Mouse (Mus musculus) layer of hippocampus, postnatal 36 days (tissue): ENCODE results near the gene Slf2. TPM values are rescaled to one million over a fixed set of nuclear protein-coding genes. Genes with fewer than 3 reads are reported as not detected.

ENCODE experiments used
- DNase-seq, 2 experiments: peaks; one replicate each; pipeline ENCODE4 v3.0.0; 2022
- total RNA-seq, 2 experiments: library from RNA; stranded (reverse); gene quantifications; 2 replicates each; pipeline ENCODE4 v1.2.3; 2021

Gene Slf2
- 10 to 100 TPM; 39.5 to 46.2 TPM for total RNA-seq

- DNase-seq = peak; percentile 99
Observed at GRCm38 (mm10) chr19:44930744-44931453, at the start of gene Slf2. TSS of gene Slf2 (plus strand) at chr19:44931151.

GRCm38 (mm10) chr19:44882552-44883024 lies 48.4 kb upstream of the Slf2 start:
- DNase-seq = no peak

GRCm38 (mm10) chr19:44884331-44884730 lies 46.6 kb upstream of the Slf2 start:
- DNase-seq = no peak

GRCm38 (mm10) chr19:44886475-44886874 lies 44.5 kb upstream of the Slf2 start:
- no peak for DNase-seq

- peak; percentile 54 to 62 for DNase-seq
Observed at GRCm38 (mm10) chr19:44887679-44888235, 43.2 kb upstream of the Slf2 start.

GRCm38 (mm10) chr19:44889548-44889947 lies 41.4 kb upstream of the Slf2 start:
- no peak for DNase-seq

- DNase-seq = no peak
Observed at GRCm38 (mm10) chr19:44891446-44891845, 39.5 kb upstream of the Slf2 start.

GRCm38 (mm10) chr19:44893231-44893871 lies 37.6 kb upstream of the Slf2 start:
- DNase-seq = no peak

GRCm38 (mm10) chr19:44895245-44895644 lies 35.7 kb upstream of the Slf2 start:
- peak; percentile 65 to 66 for DNase-seq

GRCm38 (mm10) chr19:44896450-44896849 lies 34.5 kb upstream of the Slf2 start:
- no peak for DNase-seq

GRCm38 (mm10) chr19:44897521-44897920 lies 33.4 kb upstream of the Slf2 start:
- DNase-seq = no peak

GRCm38 (mm10) chr19:44898646-44899045 lies 32.3 kb upstream of the Slf2 start:
- no peak for DNase-seq

- DNase-seq = no peak
Observed at GRCm38 (mm10) chr19:44899104-44899793, 31.7 kb upstream of the Slf2 start.

GRCm38 (mm10) chr19:44899947-44900773 lies 30.8 kb upstream of the Slf2 start:
- DNase-seq = no peak

- no peak for DNase-seq
Observed at GRCm38 (mm10) chr19:44901047-44901446, 29.9 kb upstream of the Slf2 start.

- no peak for DNase-seq
Observed at GRCm38 (mm10) chr19:44902324-44902723, 28.6 kb upstream of the Slf2 start.

GRCm38 (mm10) chr19:44903343-44904000 lies 27.5 kb upstream of the Slf2 start:
- no peak for DNase-seq

GRCm38 (mm10) chr19:44904141-44904720 lies 26.7 kb upstream of the Slf2 start:
- DNase-seq = no peak

GRCm38 (mm10) chr19:44905316-44905715 lies 25.6 kb upstream of the Slf2 start:
- DNase-seq = no peak

- DNase-seq = peak; percentile 37 to 49
Observed at GRCm38 (mm10) chr19:44907851-44908690, 22.9 kb upstream of the Slf2 start.
